Mouse (Mus musculus) embryonic facial prominence, embryonic 11.5 days (tissue): ENCODE data around the gene Gm4756. TPM values are rescaled to one million over a fixed set of nuclear protein-coding genes. Genes with fewer than 3 reads are reported as not detected.

Experiments
- ATAC-seq: fragments of 200-750 bp; cut with Nextera tagmentation; replicated peaks from 2 replicates; pipeline ENCODE4 v1.8.0; 2017; ENCODE audit warnings: low read depth; ENCODE audit not compliant: insufficient number of reproducible peaks, low FRiP score, low TSS enrichment
- DNase-seq: peaks from one replicate; pipeline ENCODE4 v3.0.0-alpha.2; 2015; ENCODE audit warnings: low spot score
- H3K27ac ChIP-seq: fragments of 300-500 bp; sonication (generic); replicated peaks from 2 replicates; pipeline ENCODE4 v1.5.1; 2014; ENCODE audit warnings: mild to moderate bottlenecking, low read depth, low read length, control low read depth
- H3K27me3 ChIP-seq: fragments of 300-500 bp; sonication (generic); 2 replicates; pipeline ENCODE4 v1.6.1; 2014; ENCODE audit warnings: mild to moderate bottlenecking, low read length, moderate library complexity, mixed read lengths; ENCODE audit not compliant: control insufficient read depth, insufficient read depth
- H3K36me3 ChIP-seq: fragments of 300-500 bp; sonication (generic); replicated peaks from 2 replicates; pipeline ENCODE4 v1.6.1; 2014; ENCODE audit warnings: low read depth, mild to moderate bottlenecking, low read length, moderate library complexity, mixed read lengths; ENCODE audit not compliant: control insufficient read depth, insufficient read depth
- H3K4me1 ChIP-seq: fragments of 300-500 bp; sonication (generic); 2 replicates; pipeline ENCODE4 v1.6.1; 2014; ENCODE audit warnings: low read length, mixed read lengths; ENCODE audit not compliant: control insufficient read depth, insufficient read depth
- H3K4me2 ChIP-seq: fragments of 300-500 bp; sonication (generic); 2 replicates; pipeline ENCODE4 v1.6.1; 2014; ENCODE audit warnings: low read depth, mild to moderate bottlenecking, control low read depth, low read length, moderate library complexity
- H3K4me3 ChIP-seq: fragments of 300-500 bp; sonication (generic); 2 replicates; pipeline ENCODE4 v1.5.1; 2014; ENCODE audit warnings: low read depth, low read length, control low read depth
- H3K9ac ChIP-seq: fragments of 300-500 bp; sonication (generic); replicated peaks from 2 replicates; pipeline ENCODE4 v1.6.1; 2014; ENCODE audit warnings: mild to moderate bottlenecking, control low read depth, low read length
- H3K9me3 ChIP-seq: fragments of 300-500 bp; sonication (generic); replicated peaks from 2 replicates; pipeline ENCODE4 v1.6.1; 2016; ENCODE audit warnings: mild to moderate bottlenecking, low read length, inconsistent platforms, mixed read lengths; ENCODE audit not compliant: control insufficient read depth
- WGBS: fragments of 180-500 bp; shearing (Covaris S2); extraction: QIAGEN DNeasy Blood & Tissue Kit; methylation state at CpG from one replicate; pipeline ENCODE4 v1.1.7; 2014; 5-methylcytosine and 5-hydroxymethylcytosine counted together
- polyA plus RNA-seq: library from polyadenylated mRNA; unstranded; fragments of >200 nt; fragmentation: Nextera tagmentation; extraction: Ambion mirVana; gene quantifications from 2 replicates; pipeline ENCODE4 v1.2.1, GENCODE M21; 2014

Gene Gm4756
- polyA plus RNA-seq, 1 experiment from 2014 or later = not detected

DNA sequence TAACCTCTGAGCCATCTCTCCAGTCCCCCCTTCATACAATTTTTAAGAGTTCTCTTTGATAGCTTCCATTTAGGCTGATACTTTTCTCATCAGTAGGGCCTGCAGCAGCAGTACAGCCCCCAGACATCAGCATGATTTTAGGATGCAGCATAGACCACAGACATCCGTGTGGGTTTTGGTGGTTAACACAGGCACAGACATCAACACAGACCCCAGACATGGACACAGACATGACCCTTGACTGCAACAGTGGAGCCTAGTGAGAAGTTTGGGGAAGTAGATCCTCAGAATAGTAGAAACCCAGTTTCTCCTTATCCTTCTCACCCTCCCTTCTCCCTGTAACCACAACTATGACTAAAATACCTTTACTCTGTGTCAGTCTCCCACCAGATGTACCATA, 64.1 kb downstream of the Gm4756 start:
- no peaks in the 10 kb centered on the region for H3K27me3 ChIP-seq

GRCm38 (mm10) chr12:72583099-72583498, 66.4 kb downstream of the Gm4756 start:
- Histone ChIP-seq H3K27ac (no peak overlapping the region), H3K4me2 (no peak overlapping the region), H3K9me3 (no peaks in the 10 kb centered on the region), H3K4me1 (no peaks in the 10 kb centered on the region), H3K27me3 (no peaks in the 10 kb centered on the region), H3K4me3 (no peak overlapping the region), H3K9ac (no peak overlapping the region), H3K36me3 (no peaks in the 10 kb centered on the region)
- WGBS = 86% methylated on average over 2 of the region's 2 CpGs
- DNase-seq = no peak
- no peak for ATAC-seq

More for the DNA sequence above, 64.1 kb downstream of the Gm4756 start:
- DNase-seq = no peak
- H3K4me1 ChIP-seq = no peaks in the 10 kb centered on the region
- H3K9me3 ChIP-seq = no peaks in the 10 kb centered on the region
- H3K36me3 ChIP-seq = no peaks in the 10 kb centered on the region
- no peak overlapping the region for H3K4me2 ChIP-seq
- 90% methylated on average over 1 of the region's 1 CpGs for WGBS
- no peak for ATAC-seq
- H3K4me3 ChIP-seq = no peak overlapping the region
- no peak overlapping the region for H3K9ac ChIP-seq
- H3K27ac ChIP-seq = no peak overlapping the region

DNA sequence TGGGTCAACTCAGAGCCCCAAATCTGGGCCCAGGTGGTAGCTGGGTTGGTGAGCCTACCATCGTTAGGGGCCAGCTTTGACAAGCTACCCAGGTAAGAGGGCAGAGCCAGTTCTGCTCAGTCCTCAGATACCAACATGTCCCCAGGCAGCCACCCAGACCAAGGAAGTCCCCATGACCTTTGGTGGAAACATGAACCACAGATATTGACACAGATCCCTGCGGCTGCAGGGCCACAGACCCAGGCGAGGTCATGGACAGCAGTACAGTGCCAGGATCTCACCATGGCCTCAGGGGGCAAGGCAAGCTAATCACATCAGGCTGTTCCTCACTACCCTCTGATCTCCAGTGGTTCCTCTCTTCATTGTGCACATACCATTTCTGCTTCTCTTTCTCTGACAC, 67.4 kb downstream of the Gm4756 start:
- DNase-seq (no peak), ATAC-seq (no peak)
- H3K4me3 ChIP-seq = no peak overlapping the region
- 80% methylated on average over 3 of the region's 3 CpGs for WGBS
- no peak overlapping the region for H3K27ac ChIP-seq
- no peaks in the 10 kb centered on the region for H3K4me1 ChIP-seq
- H3K36me3 ChIP-seq = no peaks in the 10 kb centered on the region
- no peaks in the 10 kb centered on the region for H3K27me3 ChIP-seq
- no peak overlapping the region for H3K9ac ChIP-seq
- no peak overlapping the region for H3K4me2 ChIP-seq
- no peaks in the 10 kb centered on the region for H3K9me3 ChIP-seq

DNA sequence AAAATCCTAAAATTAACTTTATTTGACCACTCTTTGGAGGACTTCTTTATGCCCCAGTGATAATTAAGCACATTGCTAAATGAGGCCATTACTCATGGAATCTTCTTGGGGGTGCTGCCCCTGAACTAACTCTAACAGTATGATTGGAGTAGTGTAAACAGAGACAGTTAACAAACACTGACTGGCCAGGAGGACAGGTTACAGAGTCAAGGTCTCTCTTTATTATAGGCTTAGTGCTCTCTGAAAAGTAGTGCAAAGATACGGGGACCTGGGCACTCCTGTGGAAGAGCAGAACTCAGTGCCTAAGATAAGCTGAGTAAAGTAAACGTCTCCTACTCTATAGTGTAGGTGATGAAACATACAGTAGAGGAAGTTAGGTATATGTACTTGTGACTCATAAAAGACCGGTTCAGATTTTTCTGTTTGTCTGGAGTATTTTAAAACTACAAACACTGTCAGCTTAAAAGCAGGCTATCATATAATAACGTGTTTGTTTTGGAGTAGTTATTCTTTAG, 85.1 kb downstream of the Gm4756 start:
- Histone ChIP-seq H3K9ac (no peak overlapping the region), H3K4me3 (no peak overlapping the region), H3K4me2 (no peak overlapping the region), H3K4me1 (no peaks in the 10 kb centered on the region), H3K36me3 (no peaks in the 10 kb centered on the region), H3K9me3 (no peaks in the 10 kb centered on the region), H3K27me3 (no peaks in the 10 kb centered on the region), H3K27ac (no peak overlapping the region)
- 87% methylated on average over 4 of the region's 4 CpGs for WGBS
- DNase-seq (no peak), ATAC-seq (no peak)

GRCm38 (mm10) chr12:72554347-72554746, 95.1 kb downstream of the Gm4756 start:
- Histone ChIP-seq H3K9me3 (no peaks in the 10 kb centered on the region), H3K27ac (no peak overlapping the region), H3K36me3 (no peaks in the 10 kb centered on the region; the same call in 1 of the 2 replicates), H3K4me3 (no peak overlapping the region), H3K9ac (no peak overlapping the region), H3K4me2 (no peak overlapping the region), H3K27me3 (no peaks in the 10 kb centered on the region), H3K4me1 (no peaks in the 10 kb centered on the region)
- ATAC-seq = no peak
- no peak for DNase-seq
- 75% methylated on average over 4 of the region's 4 CpGs for WGBS

GRCm38 (mm10) chr12:72538571-72538970, 110.9 kb downstream of the Gm4756 start:
- ATAC-seq (no peak), DNase-seq (no peak)
- no peak overlapping the region for H3K9ac ChIP-seq
- H3K4me2 ChIP-seq = no peak overlapping the region
- H3K27ac ChIP-seq = no peak overlapping the region
- H3K4me3 ChIP-seq = no peak overlapping the region
- 86% methylated on average over 10 of the region's 10 CpGs for WGBS
- no peaks in the 10 kb centered on the region; the same call in 1 of the 2 replicates for H3K36me3 ChIP-seq
- no peaks in the 10 kb centered on the region for H3K27me3 ChIP-seq
- no peaks in the 10 kb centered on the region for H3K9me3 ChIP-seq
- no peaks in the 10 kb centered on the region for H3K4me1 ChIP-seq

- WGBS = under 1% methylated on average over 45 of the region's 45 CpGs
- H3K4me2 ChIP-seq = peak within 1 kb of the TSS; percentile 47
- H3K27ac ChIP-seq = no peak within 1 kb of the TSS
- no peaks in the 10 kb centered on the region for H3K27me3 ChIP-seq
- no peaks in the 10 kb centered on the region for H3K9me3 ChIP-seq
- peak within 1 kb of the TSS; percentile 65 for H3K4me3 ChIP-seq
- peak; percentile 98 for DNase-seq
- peak; percentile 100 for ATAC-seq
- H3K4me1 ChIP-seq = no peaks in the 10 kb centered on the region
- peak within 1 kb of the TSS; percentile 82 for H3K9ac ChIP-seq
- no peaks in the 10 kb centered on the region for H3K36me3 ChIP-seq
Measured at GRCm38 (mm10) chr12:72536021-72536597, 113.4 kb downstream of the Gm4756 start, which contains the start of gene Pcnx4. Pcnx4 (plus strand) TSS chr12:72536383.

DNA sequence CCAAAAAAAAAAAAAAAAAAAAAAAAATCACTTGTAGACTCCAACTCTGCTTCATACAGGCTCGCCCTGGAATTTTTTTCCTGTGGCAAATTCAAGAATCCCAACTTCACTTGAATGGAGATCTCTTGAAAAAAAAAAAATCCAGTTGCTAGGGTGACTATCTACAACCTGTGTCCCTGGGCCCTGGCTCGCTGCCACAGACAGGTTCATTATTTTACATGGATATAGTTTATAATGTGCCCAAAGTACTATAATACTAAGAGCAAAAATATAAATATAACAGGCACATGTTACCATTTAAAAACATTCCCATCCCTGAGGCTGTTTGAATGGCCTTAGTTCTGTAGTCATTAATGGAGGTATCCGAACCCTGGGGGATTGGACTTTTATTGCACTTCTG, 113.9 kb downstream of the Gm4756 start:
- Histone ChIP-seq H3K9me3 (no peaks in the 10 kb centered on the region), H3K27me3 (no peaks in the 10 kb centered on the region), H3K4me3 (peak overlapping the region; percentile 65), H3K9ac (no peak overlapping the region; the same call in 1 of the 2 replicates), H3K4me1 (no peaks in the 10 kb centered on the region), H3K27ac (no peak overlapping the region), H3K4me2 (peak overlapping the region; percentile 47), H3K36me3 (no peaks in the 10 kb centered on the region)
- ATAC-seq = no peak; the same call in 1 of the 2 replicates
- DNase-seq = no peak
- 40% methylated on average over 3 of the region's 3 CpGs for WGBS
